Mouse (Mus musculus) retina, adult 2 months (tissue): ENCODE results near the gene Prrg4.
"Not testable (repeated sequence)": the region's sequence is repeated elsewhere in the genome, so short reads cannot be mapped to it uniquely, and the experiment has no call there.

Source experiments
- DNase-seq: peaks from one replicate; pipeline ENCODE4 v3.0.0-alpha.2; 2012; ENCODE audit warnings: low read depth, low spot score

The Prrg4 gene

DNA sequence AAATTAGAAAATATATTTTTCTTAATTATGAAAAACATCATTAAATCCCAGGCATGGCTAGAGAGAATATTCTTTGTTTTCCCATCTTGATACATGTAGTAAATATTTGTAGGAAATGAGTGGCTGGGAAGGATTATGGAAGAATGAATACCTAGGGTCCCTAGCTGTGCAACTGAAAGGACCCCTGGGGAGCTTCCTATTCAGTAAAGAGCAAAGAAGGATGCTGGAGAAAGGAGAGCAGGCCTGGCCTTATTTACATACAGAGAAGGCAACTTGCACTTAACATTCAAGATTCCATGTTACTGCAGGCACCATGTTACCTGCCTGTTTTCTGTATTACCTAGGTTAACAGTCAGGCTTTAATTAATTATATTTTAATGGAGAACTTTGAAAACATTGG lies 7.1 kb downstream of the Prrg4 start:
- DNase-seq, result no peak

DNA sequence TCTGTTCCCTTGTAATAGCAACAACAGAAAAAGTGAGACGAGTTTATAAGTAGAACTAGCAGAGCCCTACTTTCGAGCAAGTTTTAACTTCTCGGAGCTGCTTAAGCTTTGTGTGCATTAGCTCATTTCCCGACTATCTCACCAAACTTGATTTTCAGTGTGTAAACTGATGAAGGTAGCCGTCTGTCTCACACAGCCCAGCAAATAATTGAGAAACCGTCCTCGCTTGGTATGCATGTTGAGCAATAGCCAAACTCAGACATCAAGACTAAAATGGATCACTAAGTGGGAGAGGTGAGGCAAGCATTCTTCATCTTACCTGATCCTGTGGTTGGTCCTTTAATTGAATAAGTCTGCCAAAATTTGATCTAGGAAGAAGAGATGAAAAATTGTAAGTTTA lies 7.9 kb downstream of the Prrg4 start:
- no peak for DNase-seq

DNA sequence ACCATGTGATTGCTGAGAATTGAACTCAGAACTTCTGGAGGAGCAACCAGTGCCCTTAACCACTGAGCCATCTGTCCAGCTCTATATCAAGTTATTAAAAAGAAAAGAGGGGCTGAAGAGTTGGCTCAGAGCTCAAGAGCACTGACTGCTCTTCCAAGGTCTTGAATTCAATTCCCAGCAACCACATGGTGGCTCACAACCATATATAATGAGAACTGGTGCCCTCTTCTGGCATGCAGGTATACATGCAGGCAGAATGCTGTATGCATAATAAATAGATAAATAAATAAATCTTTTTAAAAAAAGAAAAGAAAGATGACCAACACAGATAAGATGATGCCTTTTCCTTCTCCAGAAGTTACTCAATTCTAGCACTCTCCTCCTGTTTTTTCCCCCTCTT lies 8.7 kb downstream of the Prrg4 start:
- DNase-seq, result no peak

DNA sequence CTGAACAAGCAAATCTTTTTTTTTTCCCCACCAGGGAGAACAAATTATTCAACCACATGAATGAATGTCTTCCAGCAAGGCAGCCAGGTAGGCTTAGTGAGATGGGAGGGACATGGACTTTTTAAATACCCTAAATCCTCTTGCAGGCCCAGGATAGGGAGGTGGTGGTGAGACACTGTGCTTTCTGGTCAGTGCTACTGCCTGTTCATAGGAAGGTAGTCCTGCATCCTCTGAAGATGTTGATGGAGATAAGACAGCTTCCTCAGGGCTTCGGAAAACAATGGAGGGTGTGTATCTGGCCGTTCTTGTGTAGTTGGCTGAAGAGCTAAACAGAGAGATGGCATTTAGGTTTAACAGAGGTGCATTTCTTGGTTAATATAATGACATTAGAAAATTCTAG lies 17.2 kb downstream of the Prrg4 start:
- no peak for DNase-seq

DNA sequence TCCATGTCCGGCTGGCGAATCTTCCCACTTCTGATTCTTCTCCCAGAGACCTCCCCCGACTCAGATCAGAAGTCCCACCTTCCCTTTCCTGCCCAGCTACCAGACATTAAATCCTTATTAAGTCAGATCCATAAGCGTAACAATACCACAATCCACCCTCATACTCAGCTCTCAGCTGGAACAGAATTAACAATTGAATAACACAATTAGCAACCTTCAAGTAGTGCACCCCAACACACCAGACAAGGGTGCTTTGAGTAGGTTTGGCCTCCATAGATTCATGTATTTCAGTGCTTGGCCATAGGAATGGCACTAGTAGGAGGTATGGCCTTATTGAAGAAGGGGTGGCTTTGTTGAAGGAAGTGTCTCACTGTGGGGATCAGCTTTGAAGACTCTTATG lies 23.5 kb downstream of the Prrg4 start:
- no peak for DNase-seq

DNA sequence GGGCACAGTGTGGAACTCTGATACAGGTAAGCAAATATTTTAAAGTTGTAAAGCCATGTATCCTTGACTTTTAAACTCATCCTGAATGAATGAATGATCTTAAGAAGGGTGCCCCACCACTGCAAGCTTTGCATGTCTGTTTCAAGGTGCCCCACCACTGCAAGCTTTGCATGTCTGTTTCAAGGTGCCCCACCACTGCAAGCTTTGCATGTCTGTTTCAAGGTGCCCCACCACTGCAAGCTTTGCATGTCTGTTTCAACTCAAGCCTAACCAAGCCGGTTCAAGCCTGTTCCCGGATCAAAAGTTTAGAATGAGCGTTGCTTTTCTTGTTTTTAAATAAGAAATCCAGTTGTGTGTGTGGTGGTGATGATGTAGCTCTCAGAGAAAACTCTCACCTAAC lies 30.9 kb downstream of the Prrg4 start:
- not testable (repeated sequence) for DNase-seq

- DNase-seq, result no peak
These were observed 31.9 kb downstream of the Prrg4 start for GRCm38 (mm10) chr2:104817555-104818330.

- peak; percentile 76 for DNase-seq
These were observed 32.7 kb downstream of the Prrg4 start for GRCm38 (mm10) chr2:104816866-104817439.

GRCm38 (mm10) chr2:104816371-104816827 lies 33.3 kb downstream of the Prrg4 start, which contains the start of gene Qser1:
Gene Qser1, minus strand, starts transcription at chr2:104816760.
- DNase-seq, result no peak

- DNase-seq, result no peak
These were observed 33.9 kb downstream of the Prrg4 start for GRCm38 (mm10) chr2:104815561-104816370.

DNA sequence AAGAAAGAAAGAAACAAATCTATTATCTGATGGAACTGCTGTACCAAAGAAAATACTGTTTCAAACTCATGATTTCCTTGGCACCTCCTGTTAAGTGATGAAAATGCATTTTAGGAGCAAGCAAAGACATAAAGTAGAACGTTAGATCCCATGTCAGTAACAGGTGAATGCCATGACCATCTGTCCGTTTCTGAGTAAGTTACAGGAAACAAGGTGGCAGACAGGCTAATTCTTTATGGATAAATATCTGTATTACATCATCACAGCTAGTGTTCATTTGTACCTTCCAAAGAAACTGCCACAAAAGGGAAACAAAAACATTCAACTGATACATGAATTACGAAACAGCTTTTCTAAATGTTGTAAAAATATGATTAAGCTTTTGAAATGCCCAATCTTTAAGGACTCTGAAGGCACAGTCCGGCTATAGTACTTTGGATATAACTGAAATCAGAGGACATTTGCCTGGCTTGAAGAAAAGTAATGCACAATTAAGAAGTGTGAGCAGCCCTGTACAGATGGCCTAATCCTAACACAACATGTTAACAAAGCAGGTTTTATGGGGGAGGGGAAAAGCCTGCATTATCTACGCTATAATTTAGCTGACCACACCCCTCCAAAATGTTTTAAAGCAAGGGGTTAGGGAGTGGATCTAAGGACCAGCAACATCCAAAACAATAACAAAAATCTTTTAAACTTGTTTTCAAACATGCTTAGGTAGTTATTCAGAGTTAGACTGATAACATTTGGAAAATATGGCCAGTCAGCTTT lies 35.3 kb downstream of the Prrg4 start:
- no peak for DNase-seq

DNA sequence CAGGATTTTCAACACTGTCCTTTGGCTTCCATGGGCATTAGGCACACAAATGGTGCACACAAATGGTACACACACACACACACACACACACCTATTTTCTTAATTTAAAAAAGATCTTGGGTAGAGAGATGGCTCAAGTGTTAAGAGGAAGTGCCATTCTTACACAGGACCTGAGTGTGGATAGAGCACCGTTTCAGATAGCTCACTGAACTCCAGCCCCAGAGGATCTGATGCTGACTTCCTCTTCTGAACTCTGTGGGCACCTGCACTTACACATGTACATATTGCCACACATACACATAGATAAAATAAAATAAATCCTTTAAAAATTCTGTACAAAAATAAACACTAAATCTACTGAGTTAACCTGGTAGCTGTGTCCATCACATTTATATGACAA lies 44.2 kb downstream of the Prrg4 start:
- no peak for DNase-seq
